Mouse (Mus musculus): ENCODE results near the gene Ifitm1.
"Not testable (repeated sequence)": the region's sequence is repeated elsewhere in the genome, so short reads cannot be mapped to it uniquely, and the experiment has no call there.

Gene Ifitm1

GRCm38 (mm10) chr7:140949824-140950530 is 17.0 kb upstream of the Ifitm1 start, which contains the start of gene Ifitm5:
Ifitm5 (minus strand) TSS chr7:140950291.
- DNase-seq (ENCODE audit: low read depth, low spot score) = no peak

DNA sequence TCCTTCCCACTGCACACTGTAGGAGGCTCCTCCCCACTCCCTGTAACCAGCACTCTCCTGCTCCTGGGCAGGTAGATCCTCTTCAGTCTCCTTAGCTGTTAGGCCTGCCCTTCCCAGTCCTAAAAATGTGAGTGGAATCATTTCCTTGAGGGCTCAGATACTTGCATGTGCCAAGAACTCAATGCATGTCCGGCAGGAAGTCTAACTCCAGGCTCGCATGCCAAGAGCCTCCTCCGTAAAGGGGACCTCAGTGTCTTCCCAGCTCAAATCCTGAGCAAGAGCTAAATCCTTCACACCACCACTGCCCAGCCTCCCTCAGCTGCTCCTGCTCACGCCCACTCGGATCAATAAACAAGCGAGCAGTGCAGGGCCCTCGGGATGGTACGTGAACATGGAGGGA is 16.0 kb upstream of the Ifitm1 start:
- DNase-seq (ENCODE audit: low read depth, low spot score) = no peak

GRCm38 (mm10) chr7:140951765-140952164 is 15.3 kb upstream of the Ifitm1 start:
- DNase-seq (ENCODE audit: low read depth, low spot score) = no peak

GRCm38 (mm10) chr7:140952441-140952840 is 14.6 kb upstream of the Ifitm1 start:
- DNase-seq (ENCODE audit: low read depth, low spot score) = no peak

DNA sequence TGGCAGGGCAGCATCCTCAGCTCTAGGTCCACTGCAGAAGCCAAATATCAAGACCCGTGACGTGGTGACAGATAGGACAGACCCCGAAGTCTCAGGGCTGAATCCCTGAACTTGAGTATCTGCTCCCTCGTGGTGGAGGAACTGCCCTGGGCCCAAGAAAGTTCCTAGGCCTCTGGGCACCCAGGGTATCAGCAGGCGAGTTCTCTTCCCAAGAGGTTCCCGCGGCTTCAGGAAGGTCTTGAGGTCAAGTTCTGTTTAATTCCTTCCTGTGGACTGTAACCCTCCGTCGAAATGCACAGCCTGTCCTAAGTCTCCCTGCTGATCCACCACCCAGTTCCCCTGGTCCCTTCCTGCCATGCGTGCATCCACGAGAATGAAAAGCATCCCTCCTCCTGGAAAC is 13.9 kb upstream of the Ifitm1 start:
- no peak for DNase-seq (ENCODE audit: low read depth, low spot score)

- DNase-seq (ENCODE audit: low read depth, low spot score) = no peak
Observed at GRCm38 (mm10) chr7:140953800-140954732, 13.0 kb upstream of the Ifitm1 start.

- no peak for DNase-seq (ENCODE audit: low read depth, low spot score)
Observed at GRCm38 (mm10) chr7:140954733-140955071, 12.3 kb upstream of the Ifitm1 start.

DNA sequence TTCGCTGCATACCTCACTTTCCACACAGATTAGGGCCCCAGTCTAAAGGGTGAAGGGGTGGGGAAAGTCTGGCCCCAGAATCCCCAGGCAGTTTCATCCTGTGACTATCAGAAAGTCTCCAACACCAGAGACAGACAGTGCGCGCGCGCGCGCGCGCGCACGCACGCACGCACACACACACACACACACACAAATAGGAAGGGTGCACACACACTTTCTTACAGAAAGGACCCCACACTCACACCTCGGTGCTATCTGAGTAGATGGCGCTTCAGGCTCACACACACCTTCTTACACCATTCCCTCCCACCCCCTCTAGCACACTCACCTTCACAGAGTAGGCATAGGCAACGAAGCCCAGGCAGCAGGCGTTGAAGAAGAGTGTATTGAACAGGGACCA is 11.7 kb upstream of the Ifitm1 start:
- DNase-seq (ENCODE audit: low read depth, low spot score) = peak; percentile 44

GRCm38 (mm10) chr7:140955758-140956555 is 11.1 kb upstream of the Ifitm1 start, which contains the start of the genes Gm45717 and Ifitm2:
Gm45717 (minus strand) TSS chr7:140955937.
Ifitm2 (minus strand) TSS chr7:140955987.
- no peak for DNase-seq (ENCODE audit: low read depth, low spot score)

- DNase-seq (ENCODE audit: low read depth, low spot score) = no peak
Observed at GRCm38 (mm10) chr7:140956556-140956869, 10.5 kb upstream of the Ifitm1 start.

DNA sequence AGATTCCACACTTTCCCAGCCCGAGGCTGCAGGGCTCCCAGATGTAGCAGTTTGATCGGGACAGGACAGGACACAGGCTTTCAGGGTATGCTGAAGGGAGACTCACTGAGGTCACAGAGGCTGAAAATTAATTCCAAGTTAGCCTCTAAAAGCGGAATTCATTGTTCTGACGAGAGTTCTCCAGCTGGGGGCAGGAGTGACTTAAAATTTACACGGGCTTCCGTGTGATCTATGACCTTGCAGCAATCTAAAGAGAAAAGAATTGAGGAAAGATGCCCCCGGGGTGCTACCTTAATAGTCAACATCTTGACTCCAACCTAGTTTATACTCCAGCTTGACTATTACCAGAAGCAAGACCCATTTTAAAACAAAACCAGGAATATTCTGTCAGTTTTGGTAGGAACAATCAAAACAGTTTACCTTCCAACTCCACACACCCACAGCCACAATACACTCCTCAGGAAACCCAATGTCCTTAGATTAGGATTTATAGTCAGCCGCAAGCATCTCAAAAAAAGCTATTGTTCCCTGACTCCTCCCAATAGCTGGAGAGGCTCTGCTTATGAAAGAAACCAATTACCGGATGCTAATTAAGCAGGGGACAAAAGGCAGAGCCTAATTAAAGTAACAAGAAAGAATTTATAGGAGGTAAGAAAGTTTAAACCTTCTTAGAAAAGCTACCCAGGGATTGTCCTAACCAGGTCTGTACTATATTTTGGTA is 7.7 kb upstream of the Ifitm1 start:
- DNase-seq (ENCODE audit: low read depth, low spot score) = peak; percentile 68

DNA sequence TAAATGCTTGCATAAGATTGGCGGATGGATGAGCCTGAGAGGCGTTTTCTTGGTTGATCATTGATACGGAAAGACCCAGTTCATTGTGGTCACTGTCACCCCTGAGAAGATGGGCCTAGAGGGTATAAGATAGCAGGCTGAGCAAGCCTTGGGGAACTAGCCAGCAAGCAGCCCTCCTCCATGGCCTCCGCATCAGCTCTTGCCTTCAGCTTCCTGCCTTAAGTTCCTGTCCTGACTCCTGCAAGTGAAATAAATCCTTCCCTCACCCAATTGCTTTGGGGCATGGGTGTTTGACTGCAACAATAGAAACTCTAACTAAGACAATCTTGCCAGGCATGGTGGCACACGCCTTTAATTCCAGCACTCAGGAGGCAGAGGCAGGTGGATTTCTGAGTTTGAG is 7.0 kb upstream of the Ifitm1 start:
- DNase-seq (ENCODE audit: low read depth, low spot score) = no peak

DNA sequence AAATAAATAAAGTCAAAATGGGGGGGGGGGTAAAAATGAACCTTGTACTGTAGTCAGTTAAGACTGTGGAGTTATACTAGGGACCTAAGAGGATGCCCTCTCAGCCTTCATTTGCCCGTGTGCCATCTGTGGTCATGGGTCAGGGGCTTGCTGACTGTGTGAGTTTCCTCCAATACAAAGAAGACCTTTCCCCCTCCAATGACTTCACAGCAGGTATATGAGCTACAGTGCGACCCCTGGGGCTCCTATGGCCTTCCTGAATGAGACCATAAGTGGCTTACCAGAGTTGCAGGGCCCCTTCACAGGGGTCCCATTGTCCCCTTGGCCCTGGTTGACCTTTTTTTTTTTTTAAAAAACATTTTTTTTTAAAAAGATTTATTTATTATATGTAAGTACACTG is 5.6 kb upstream of the Ifitm1 start:
- no peak for DNase-seq (ENCODE audit: low read depth, low spot score)

DNA sequence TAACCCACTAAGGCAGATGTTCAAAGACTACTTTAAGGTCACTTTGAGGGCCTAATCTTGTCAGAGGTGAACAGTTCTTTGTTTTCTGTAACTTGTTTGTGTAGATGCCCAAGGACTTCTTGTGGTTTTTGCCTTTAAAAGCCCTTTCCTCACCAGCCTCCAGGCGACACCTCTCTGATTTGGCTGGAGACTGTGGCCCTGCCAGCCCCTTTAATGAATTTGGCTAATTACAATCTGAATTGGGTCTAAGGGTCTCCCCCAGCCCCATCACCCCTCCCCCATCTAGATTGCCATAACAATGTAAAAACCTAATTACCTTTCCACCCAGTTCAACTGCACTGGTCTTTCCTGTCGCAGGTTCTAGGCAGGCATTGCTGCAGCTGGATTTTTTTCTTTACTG is 4.3 kb upstream of the Ifitm1 start:
- no peak for DNase-seq (ENCODE audit: low read depth, low spot score)

- DNase-seq (ENCODE audit: low read depth, low spot score) = no peak
Observed at GRCm38 (mm10) chr7:140967862-140968591, 1.0 kb downstream of the Ifitm1 start.

DNA sequence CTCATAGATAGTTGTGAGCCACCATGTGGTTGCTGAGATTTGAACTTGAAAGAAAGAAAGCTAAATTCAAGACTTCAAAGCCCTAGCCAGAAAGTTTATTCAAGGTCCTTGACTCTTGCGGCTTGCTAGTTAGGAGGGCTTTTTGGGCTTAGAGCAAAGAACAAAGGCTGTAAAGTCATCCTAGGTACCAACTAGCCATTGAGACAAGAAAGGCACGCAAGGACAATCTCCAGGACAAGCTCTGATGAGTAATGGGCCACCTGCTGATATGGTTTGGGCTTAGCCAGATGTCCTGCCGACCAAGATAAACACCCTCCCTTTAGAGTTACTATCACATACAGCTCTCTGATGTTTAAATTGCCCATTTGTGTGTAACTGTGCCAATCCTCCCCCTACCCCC is 1.7 kb downstream of the Ifitm1 start:
- not testable (repeated sequence) for DNase-seq (ENCODE audit: low read depth, low spot score)

DNA sequence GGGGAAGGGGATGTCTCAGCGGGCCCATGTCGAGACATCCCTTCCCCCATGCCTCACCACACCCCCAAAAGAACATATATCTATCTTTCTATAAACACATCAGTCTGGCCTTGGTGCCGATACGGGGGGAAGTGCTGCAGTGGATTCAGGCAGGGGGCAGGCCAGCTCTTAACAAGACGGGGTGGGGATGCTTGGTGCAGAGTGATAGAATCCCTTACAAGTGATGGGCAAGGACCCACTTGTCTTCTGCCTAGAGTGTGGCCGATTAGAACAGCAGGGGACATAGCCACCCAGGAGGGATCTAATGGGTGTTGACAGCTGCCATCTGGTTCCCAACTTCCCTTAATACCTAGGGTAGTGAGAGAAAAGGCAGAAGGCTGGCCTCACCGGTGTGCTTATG is 3.9 kb downstream of the Ifitm1 start:
- DNase-seq (ENCODE audit: low read depth, low spot score) = no peak

DNA sequence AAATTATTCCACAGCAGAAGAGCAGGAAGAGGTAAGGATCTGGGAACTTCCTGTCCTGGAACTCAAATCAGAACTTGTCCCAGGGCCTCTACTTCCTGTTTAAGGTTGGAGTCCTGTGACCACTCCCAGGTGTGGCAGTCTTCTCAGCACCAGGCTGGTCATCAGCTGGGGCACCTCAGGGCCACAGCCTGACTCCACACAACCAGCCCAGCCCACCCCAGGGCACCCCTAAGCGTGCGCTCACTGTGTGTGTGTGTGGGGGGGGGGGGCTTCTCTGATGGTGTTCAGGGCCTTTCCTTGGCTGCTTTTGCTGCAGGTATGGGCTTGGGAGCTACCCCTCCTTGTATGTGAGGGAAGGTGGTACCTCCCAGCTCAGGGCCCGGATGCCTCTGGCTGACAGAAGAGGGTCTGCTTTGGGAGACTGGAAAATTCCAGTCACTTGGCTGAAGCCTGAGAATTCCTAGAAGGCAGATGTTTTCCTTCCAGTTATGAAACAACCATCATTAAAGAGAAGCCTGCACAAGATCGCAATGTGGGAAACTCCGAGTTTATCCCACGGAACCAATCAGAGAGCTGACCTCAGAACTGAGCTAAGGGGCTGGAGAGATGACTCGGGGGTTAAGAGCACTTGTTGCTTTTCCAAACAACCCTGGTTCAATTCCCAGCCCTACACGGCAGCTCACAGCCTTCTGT is 4.6 kb downstream of the Ifitm1 start:
- no peak for DNase-seq (ENCODE audit: low read depth, low spot score)

DNA sequence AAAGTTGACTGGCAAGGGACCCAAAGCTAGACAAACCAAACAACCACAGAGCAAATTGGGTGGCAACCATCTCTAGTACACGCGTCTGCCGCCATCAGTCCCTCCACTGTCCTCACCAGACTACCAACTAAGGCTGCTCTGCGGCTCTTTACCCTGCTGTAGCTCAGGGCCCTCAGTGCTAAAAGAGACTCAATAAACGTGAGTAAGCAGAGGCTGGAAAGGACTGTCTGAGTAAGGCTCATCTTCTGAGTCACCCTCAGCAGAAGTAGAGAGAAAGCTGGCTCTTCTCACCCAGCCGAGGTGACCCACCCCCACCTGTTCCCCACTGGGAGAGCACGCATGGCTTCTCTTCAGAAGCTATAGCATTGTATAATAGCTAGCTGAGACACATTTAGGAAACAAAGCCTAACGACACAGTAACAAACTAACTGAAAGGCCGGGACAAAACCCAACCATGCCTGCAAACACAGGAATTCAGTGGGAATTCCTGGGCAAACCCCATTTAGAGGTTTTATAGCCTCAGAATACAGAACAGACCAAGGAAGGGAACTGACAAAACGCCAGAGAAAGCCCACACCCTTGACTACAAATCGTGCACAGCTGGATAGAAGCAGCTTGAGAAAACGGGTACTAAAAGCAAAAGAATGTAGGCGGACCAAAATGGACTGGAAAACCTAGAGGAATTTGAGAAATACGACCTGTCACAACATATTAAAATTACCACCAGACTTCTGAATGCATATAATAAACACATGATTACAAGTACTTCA is 6.6 kb downstream of the Ifitm1 start:
- DNase-seq (ENCODE audit: low read depth, low spot score) = no peak
